Mouse (Mus musculus) olfactory bulb, adult 2 months (tissue): ENCODE measurements around the gene Sipa1l3.

Source experiments
- CTCF ChIP-seq: fragments of 200-500 bp; IDR thresholded peaks from 2 replicates; pipeline ENCODE4 v1.5.1; 2012; ENCODE audit warnings: low read depth, mild to moderate bottlenecking, low read length, moderate library complexity; ENCODE audit not compliant: insufficient read depth
- POLR2A ChIP-seq: fragments of 200-500 bp; IDR thresholded peaks from 2 replicates; pipeline ENCODE4 v1.6.1; 2012; ENCODE audit warnings: mild to moderate bottlenecking, low read depth, low read length, moderate library complexity; ENCODE audit not compliant: insufficient read depth

DNA sequence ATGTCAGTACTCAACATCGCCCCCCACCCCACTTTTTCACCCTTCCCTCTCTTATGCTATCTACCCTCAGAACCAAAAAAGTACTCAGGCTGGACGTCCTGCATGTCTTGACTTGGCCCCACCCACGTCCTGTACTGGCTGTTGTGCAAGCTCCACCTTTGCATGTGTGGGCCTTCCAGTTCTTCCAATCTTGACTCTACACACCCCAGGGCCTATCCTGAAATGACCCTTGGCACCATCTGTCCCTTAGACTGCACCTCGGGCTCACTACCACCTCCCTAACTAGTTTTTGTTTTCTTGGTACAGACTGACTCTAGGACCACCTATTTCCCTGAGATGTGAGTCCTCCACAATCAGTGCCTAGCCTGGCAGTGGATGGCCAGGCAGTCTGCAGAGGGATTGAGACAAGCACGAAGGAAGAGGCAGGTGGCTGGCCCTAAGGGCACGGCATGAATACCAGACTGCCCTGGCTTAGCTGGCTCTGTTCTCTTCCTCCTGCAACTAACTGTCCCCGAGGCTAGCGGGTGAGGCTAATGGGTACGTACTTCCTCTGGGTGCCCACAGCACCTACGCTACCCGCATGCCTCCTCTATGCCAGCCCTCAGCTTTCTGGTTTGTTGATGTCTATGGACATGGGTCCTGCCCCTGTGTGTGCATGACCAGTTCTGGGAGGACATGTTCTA lies 71.2 kb downstream of the Sipa1l3 start:
- TF ChIP-seq POLR2A (no peak), CTCF (no peak)
